Mouse (Mus musculus): ENCODE results near the gene Gm30191. TPM values are rescaled to one million over a fixed set of nuclear protein-coding genes. Genes with fewer than 3 reads are reported as not detected.

The Gm30191 gene
- polyA plus RNA-seq, 1 experiment from 2014 or later = not detected

DNA sequence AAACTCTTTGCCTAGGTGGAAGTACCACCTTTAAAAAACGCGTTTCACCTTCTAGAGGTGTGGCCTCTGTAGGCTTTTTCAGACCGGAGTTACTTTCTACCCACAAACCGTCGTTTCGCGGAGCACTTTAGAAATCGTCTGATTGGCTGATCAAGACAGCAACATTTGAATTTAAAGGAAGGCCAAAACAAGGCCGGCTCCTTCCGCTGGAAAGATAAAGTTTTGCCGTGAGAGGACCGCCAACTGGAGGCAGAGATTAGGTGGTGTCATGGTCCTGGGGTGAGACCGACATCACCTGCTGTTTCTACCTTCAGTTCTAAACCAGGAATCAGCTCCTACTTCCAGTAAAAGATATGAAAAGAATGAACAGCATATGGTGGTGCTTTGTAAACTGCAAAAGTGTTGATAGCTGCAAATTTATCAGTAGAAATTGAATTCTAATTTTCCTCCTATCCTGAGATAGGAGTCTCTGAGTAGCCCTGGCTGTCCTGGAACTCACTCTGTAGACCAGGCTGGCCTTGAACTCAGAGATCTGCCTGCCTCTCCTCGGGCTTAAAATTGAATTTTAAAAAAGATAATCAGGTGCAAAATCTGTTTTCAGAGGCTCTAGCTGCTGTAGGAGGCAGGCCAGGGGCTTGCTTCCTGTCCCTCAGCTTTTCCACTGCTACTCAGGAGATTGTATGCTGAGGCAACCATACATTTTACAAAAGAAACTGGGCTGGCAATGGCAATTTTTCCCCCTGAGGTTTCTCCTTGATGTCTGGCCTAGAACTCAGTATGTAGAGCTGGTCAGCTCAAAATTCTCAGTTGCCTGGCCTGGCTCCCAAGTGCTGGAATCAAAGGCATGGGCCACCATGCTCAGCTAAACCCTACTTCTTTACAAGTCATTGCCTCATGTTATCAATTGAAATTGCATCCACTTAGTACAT lies 26.9 kb downstream of the Gm30191 start:
- Histone ChIP-seq H3K4me1 (ENCODE audit: control insufficient read depth, insufficient read depth, low read length) (peaks cover 5% of the 10 kb centered on the region; the same call in 1 of the 2 replicates), H3K4me3 (ENCODE audit: low read length) (peak overlapping the region; percentile 7; the same call in 1 of the 2 replicates), H3K4me2 (ENCODE audit: low read depth, low read length) (peak overlapping the region; percentile 37), H3K27me3 (replicated peaks; ENCODE audit: control insufficient read depth, insufficient read depth, low read length) (no peaks in the 10 kb centered on the region), H3K36me3 (ENCODE audit: control insufficient read depth, insufficient read depth, low read length) (peaks cover 4% of the 10 kb centered on the region; the same call in 1 of the 2 replicates), H3K27ac (ENCODE audit: low read length) (no peak overlapping the region), H3K9ac (ENCODE audit: low read depth, low read length) (no peak overlapping the region; the same call in 1 of the 2 replicates), H3K9me3 (ENCODE audit: control insufficient read depth, low read length) (no peaks in the 10 kb centered on the region)
- WGBS = 4% methylated on average over 14 of the region's 14 CpGs
- peak; percentile 79 for ATAC-seq

GRCm38 (mm10) chr4:134284942-134285341 lies 38.2 kb downstream of the Gm30191 start:
- no peak overlapping the region; the same call in 1 of the 2 replicates for H3K27ac ChIP-seq (ENCODE audit: low read length)
- peaks cover 20% of the 10 kb centered on the region for H3K4me1 ChIP-seq (ENCODE audit: control insufficient read depth, insufficient read depth, low read length)
- 85% methylated on average over 2 of the region's 2 CpGs for WGBS
- no peak for ATAC-seq
- no peaks in the 10 kb centered on the region for H3K27me3 ChIP-seq (replicated peaks; ENCODE audit: control insufficient read depth, insufficient read depth, low read length)
- H3K9ac ChIP-seq (ENCODE audit: low read depth, low read length) = no peak overlapping the region
- H3K4me2 ChIP-seq (ENCODE audit: low read depth, low read length) = no peak overlapping the region
- H3K4me3 ChIP-seq (ENCODE audit: low read length) = no peak overlapping the region
- peaks cover 6% of the 10 kb centered on the region for H3K36me3 ChIP-seq (ENCODE audit: control insufficient read depth, insufficient read depth, low read length)
- no peaks in the 10 kb centered on the region for H3K9me3 ChIP-seq (ENCODE audit: control insufficient read depth, low read length)

GRCm38 (mm10) chr4:134286226-134287167 lies 39.8 kb downstream of the Gm30191 start:
- no peaks in the 10 kb centered on the region for H3K27me3 ChIP-seq (replicated peaks; ENCODE audit: control insufficient read depth, insufficient read depth, low read length)
- peak overlapping the region; percentile 94 for H3K27ac ChIP-seq (ENCODE audit: low read length)
- H3K4me2 ChIP-seq (ENCODE audit: low read depth, low read length) = peak overlapping the region; percentile 85
- H3K36me3 ChIP-seq (ENCODE audit: control insufficient read depth, insufficient read depth, low read length) = peaks cover 3% of the 10 kb centered on the region; the same call in 1 of the 2 replicates
- H3K4me1 ChIP-seq (ENCODE audit: control insufficient read depth, insufficient read depth, low read length) = peaks cover 20% of the 10 kb centered on the region
- no peaks in the 10 kb centered on the region for H3K9me3 ChIP-seq (ENCODE audit: control insufficient read depth, low read length)
- peak overlapping the region; percentile 99 for H3K9ac ChIP-seq (ENCODE audit: low read depth, low read length)
- WGBS = under 1% methylated on average over 59 of the region's 59 CpGs
- ATAC-seq = peak; percentile 42
- peak overlapping the region; percentile 100 for H3K4me3 ChIP-seq (ENCODE audit: low read length)

- peak overlapping the region; percentile 99 for H3K9ac ChIP-seq (ENCODE audit: low read depth, low read length)
- WGBS = under 1% methylated on average over 45 of the region's 59 CpGs
- H3K36me3 ChIP-seq (ENCODE audit: control insufficient read depth, insufficient read depth, low read length) = peaks cover 3% of the 10 kb centered on the region; the same call in 1 of the 2 replicates
- no peaks in the 10 kb centered on the region for H3K9me3 ChIP-seq (ENCODE audit: control insufficient read depth, low read length)
- H3K27ac ChIP-seq (ENCODE audit: low read length) = peak overlapping the region; percentile 100
- peak; percentile 95 for ATAC-seq
- no peaks in the 10 kb centered on the region for H3K27me3 ChIP-seq (replicated peaks; ENCODE audit: control insufficient read depth, insufficient read depth, low read length)
- peaks cover 20% of the 10 kb centered on the region for H3K4me1 ChIP-seq (ENCODE audit: control insufficient read depth, insufficient read depth, low read length)
- peak overlapping the region; percentile 100 for H3K4me3 ChIP-seq (ENCODE audit: low read length)
- peak overlapping the region; percentile 80 for H3K4me2 ChIP-seq (ENCODE audit: low read depth, low read length)
These were observed 40.4 kb downstream of the Gm30191 start for GRCm38 (mm10) chr4:134287168-134287564.

DNA sequence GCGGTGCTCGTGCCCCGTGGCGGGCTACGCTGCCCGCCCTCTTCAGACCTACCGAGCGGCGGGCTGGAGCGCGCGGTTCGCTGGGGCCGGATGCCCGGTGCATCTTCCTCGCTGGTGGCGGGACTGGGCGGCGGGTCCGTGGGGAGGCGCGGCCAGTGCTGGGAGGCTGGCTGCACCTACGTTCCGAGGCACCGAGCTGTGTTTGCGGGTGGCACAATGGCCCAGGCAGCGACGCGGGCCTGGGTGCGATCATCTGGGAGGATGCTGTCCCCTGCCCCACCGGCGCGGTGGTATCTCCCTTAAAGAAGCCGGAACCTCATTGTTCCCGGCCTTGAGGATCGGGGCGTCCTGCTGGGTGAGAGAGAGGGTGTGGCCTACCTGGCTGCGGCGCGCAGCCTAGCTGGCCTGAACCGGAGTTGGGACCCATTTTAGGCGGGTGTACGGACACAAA lies 40.9 kb downstream of the Gm30191 start, which contains the start of gene Pdik1l:
Gene Pdik1l (minus strand): TSS at position 321 of the 451 bp plus-strand sequence.
- no peaks in the 10 kb centered on the region for H3K9me3 ChIP-seq (ENCODE audit: control insufficient read depth, low read length)
- under 1% methylated on average over 41 of the region's 43 CpGs for WGBS
- H3K4me3 ChIP-seq (ENCODE audit: low read length) = peak within 1 kb of the TSS; percentile 100

GRCm38 (mm10) chr4:134288397-134289256 lies 41.9 kb downstream of the Gm30191 start:
- peak overlapping the region; percentile 80 for H3K4me2 ChIP-seq (ENCODE audit: low read depth, low read length)
- H3K4me1 ChIP-seq (ENCODE audit: control insufficient read depth, insufficient read depth, low read length) = peaks cover 20% of the 10 kb centered on the region
- peak overlapping the region; percentile 100 for H3K27ac ChIP-seq (ENCODE audit: low read length)
- H3K4me3 ChIP-seq (ENCODE audit: low read length) = peak overlapping the region; percentile 100
- no peak for ATAC-seq
- peaks cover under 1% of the 10 kb centered on the region; the same call in 1 of the 2 replicates for H3K36me3 ChIP-seq (ENCODE audit: control insufficient read depth, insufficient read depth, low read length)
- H3K27me3 ChIP-seq (replicated peaks; ENCODE audit: control insufficient read depth, insufficient read depth, low read length) = no peaks in the 10 kb centered on the region
- 19% methylated on average over 11 of the region's 11 CpGs for WGBS
- no peaks in the 10 kb centered on the region for H3K9me3 ChIP-seq (ENCODE audit: control insufficient read depth, low read length)
- peak overlapping the region; percentile 99 for H3K9ac ChIP-seq (ENCODE audit: low read depth, low read length)

More for the DNA sequence above, 40.9 kb downstream of the Gm30191 start, which contains the start of gene Pdik1l:
- peak within 1 kb of the TSS; percentile 100 for H3K27ac ChIP-seq (ENCODE audit: low read length)
- H3K4me1 ChIP-seq (ENCODE audit: control insufficient read depth, insufficient read depth, low read length) = peaks cover 20% of the 10 kb centered on the region
- peaks cover 3% of the 10 kb centered on the region; the same call in 1 of the 2 replicates for H3K36me3 ChIP-seq (ENCODE audit: control insufficient read depth, insufficient read depth, low read length)
- H3K4me2 ChIP-seq (ENCODE audit: low read depth, low read length) = peak within 1 kb of the TSS; percentile 85
- H3K27me3 ChIP-seq (replicated peaks; ENCODE audit: control insufficient read depth, insufficient read depth, low read length) = no peaks in the 10 kb centered on the region
- ATAC-seq = peak; percentile 80
- peak within 1 kb of the TSS; percentile 99 for H3K9ac ChIP-seq (ENCODE audit: low read depth, low read length)

GRCm38 (mm10) chr4:134292067-134292466 lies 45.3 kb downstream of the Gm30191 start:
- H3K9ac ChIP-seq (ENCODE audit: low read depth, low read length) = no peak overlapping the region
- no peak overlapping the region for H3K4me2 ChIP-seq (ENCODE audit: low read depth, low read length)
- H3K27ac ChIP-seq (ENCODE audit: low read length) = no peak overlapping the region
- no peak for ATAC-seq
- H3K27me3 ChIP-seq (replicated peaks; ENCODE audit: control insufficient read depth, insufficient read depth, low read length) = no peaks in the 10 kb centered on the region
- peaks cover 7% of the 10 kb centered on the region for H3K4me1 ChIP-seq (ENCODE audit: control insufficient read depth, insufficient read depth, low read length)
- no peaks in the 10 kb centered on the region for H3K9me3 ChIP-seq (ENCODE audit: control insufficient read depth, low read length)
- no peaks in the 10 kb centered on the region for H3K36me3 ChIP-seq (ENCODE audit: control insufficient read depth, insufficient read depth, low read length)
- WGBS = 25% methylated on average over 7 of the region's 7 CpGs
- no peak overlapping the region for H3K4me3 ChIP-seq (ENCODE audit: low read length)

GRCm38 (mm10) chr4:134293061-134293691 lies 46.4 kb downstream of the Gm30191 start:
- Histone ChIP-seq H3K27ac (ENCODE audit: low read length) (no peak overlapping the region), H3K4me1 (ENCODE audit: control insufficient read depth, insufficient read depth, low read length) (peaks cover 7% of the 10 kb centered on the region), H3K9ac (ENCODE audit: low read depth, low read length) (peak overlapping the region; percentile 4; the same call in 1 of the 2 replicates), H3K4me2 (ENCODE audit: low read depth, low read length) (no peak overlapping the region), H3K9me3 (ENCODE audit: control insufficient read depth, low read length) (no peaks in the 10 kb centered on the region), H3K27me3 (replicated peaks; ENCODE audit: control insufficient read depth, insufficient read depth, low read length) (no peaks in the 10 kb centered on the region), H3K4me3 (ENCODE audit: low read length) (no peak overlapping the region), H3K36me3 (ENCODE audit: control insufficient read depth, insufficient read depth, low read length) (no peaks in the 10 kb centered on the region)
- no peak for ATAC-seq
- 68% methylated on average over 18 of the region's 18 CpGs for WGBS
